Mouse (Mus musculus): Measurements from ENCODE around the gene Hmgb3.

Gene Hmgb3

DNA sequence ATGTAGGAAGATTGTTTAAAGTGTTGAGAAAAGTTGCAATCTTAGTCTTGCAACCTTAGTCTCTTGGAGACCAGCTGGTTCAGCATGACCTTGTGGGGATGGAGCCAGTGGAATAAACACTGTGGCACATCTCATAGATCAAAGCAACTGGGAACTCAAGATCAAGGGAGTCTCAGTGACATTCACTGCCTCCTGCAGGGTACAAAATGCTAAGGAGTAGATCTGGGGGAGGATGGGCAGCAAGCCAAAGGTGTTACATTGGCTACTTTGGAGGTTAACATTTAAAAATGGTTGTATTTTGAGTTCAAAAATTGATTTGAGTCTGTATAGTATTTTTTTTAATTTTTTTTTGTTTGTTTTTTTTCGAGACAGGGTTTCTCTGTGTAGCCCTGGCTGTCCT is 33.5 kb downstream of the Hmgb3 start:
- DNase-seq (ENCODE audit: low read depth), result no peak

- DNase-seq (ENCODE audit: low read depth), result peak; percentile 73
Measured at GRCm38 (mm10) chrX:71601052-71601611, 45.4 kb downstream of the Hmgb3 start.
